Mouse (Mus musculus) thymus, adult 2 months (tissue): ENCODE data around the gene Car15.

Experiments
- CTCF ChIP-seq: fragments of 200-500 bp; IDR thresholded peaks from 2 replicates; pipeline ENCODE4 v1.5.1; 2012; ENCODE audit warnings: mild to moderate bottlenecking, control low read depth, low read length, moderate library complexity, borderline replicate concordance; ENCODE audit not compliant: control insufficient read depth, poor library complexity, insufficient read depth; ENCODE audit errors: extremely low read depth
- POLR2A ChIP-seq: fragments of 200-500 bp; IDR thresholded peaks from 2 replicates; pipeline ENCODE4 v1.6.1; 2012; ENCODE audit warnings: mild to moderate bottlenecking, low read length, control low read depth, moderate library complexity; ENCODE audit not compliant: control insufficient read depth, poor library complexity, insufficient read depth; ENCODE audit errors: extremely low read depth

DNA sequence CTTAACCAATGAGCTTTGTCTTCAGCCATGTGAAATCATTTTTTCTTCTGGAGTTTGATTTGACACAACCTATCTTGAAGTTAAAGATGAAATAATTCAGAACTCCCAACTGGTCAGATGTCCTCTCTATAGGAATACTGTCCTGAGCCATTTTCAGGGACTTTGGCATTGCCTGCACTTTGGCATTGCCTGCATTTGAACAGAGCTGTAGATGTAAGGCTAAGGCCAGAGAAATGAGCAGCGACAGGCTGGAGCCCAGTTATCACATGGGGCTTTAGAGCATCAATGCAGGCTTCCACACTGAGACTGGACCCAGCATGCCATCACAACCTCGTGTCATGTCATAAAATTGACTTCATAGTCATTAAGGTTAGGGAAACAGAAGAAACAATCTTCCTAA lies 15.1 kb upstream of the Car15 start:
- TF ChIP-seq POLR2A = no peak
- TF ChIP-seq CTCF = no peak
